Mouse (Mus musculus) gastrocnemius, postnatal 4 days (tissue): ENCODE results near the gene Nrip1. TPM values are rescaled to one million over a fixed set of nuclear protein-coding genes. Genes with fewer than 3 reads are reported as not detected.

Experiments used
- DNase-seq, 2 experiments: peaks; one replicate each; pipeline ENCODE4 v3.0.0; 2021 to 2022; ENCODE audit warnings: low spot score in 2 of 2, mixed read lengths in 2 of 2
- total RNA-seq, 2 experiments: library from RNA; stranded (reverse); gene quantifications; 2 replicates each; pipeline ENCODE4 v1.2.3; 2021

The Nrip1 gene
- total RNA-seq, 2 experiments from 2014 or later = 47.0 to 51.5 TPM

GRCm38 (mm10) chr16:76372045-76372940 is 1.3 kb downstream of the Nrip1 start:
- DNase-seq = peak; percentile 56 to 77

- DNase-seq = no peak
These were observed 2.1 kb downstream of the Nrip1 start for GRCm38 (mm10) chr16:76371614-76371917.

GRCm38 (mm10) chr16:76370716-76371613 is 2.7 kb downstream of the Nrip1 start:
- DNase-seq = no peak

DNA sequence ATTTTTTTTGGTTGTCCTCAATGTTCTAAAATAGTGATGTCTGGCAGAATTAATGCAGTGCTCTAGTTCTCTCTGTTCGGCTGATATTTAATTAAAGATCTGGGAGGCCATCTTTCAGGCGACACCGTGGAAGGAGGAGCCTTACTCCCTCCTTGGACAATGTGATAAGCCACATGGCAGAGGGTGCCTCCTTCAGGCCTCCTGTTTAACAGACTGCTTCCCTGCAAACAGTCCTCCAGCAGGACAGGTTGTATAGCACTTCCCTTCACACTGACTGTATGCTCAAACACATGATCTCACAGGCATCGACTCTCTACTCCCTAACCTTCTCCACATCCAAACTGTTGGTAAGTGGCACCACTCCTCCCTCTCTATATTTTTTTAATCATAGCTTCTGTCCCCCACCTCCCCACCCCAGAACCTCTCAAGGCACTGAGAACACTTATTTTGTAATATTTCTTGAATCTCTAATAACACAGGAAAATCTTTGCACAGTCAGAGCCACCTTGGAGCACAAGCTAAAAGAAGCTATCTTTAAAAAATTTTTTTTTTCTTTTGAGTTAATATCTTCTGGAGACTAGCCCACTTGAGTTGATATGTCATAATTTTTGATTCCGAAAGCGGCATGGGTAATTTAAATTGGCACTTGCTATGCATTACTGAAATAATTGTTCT is 3.4 kb downstream of the Nrip1 start:
- DNase-seq = no peak

GRCm38 (mm10) chr16:76369236-76369635 is 4.4 kb downstream of the Nrip1 start:
- DNase-seq = no peak

DNA sequence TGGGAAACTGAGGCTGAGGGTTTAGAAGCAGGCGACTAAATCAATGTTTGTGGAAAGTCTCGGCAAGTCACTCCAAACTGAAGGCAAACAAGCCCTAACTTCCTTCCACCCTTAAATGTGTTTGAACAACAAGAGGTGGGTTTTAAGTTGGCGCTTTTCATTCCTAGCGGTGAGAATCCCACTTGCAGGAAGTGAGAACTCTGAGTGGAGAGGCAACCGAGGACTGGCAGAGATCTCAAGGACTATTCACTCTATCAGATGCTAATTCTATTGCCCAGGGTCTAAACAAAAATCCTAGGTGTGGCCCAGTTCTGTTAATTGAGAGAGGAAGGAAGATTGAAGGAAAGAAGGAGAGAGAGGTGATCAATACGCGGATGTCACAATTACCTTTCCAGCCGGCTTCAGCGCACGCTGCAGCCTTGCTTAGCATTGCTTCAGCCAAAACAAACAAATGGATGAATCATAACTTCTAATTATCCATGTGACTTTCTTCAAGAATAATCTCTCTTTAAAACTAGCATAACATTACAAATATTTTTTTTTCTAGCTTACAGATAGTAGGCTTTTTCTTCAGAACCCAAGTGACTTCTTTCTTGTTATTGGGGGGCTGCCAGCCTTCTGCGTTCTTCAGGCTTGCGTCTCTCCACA is 6.2 kb downstream of the Nrip1 start:
- DNase-seq = no peak

DNA sequence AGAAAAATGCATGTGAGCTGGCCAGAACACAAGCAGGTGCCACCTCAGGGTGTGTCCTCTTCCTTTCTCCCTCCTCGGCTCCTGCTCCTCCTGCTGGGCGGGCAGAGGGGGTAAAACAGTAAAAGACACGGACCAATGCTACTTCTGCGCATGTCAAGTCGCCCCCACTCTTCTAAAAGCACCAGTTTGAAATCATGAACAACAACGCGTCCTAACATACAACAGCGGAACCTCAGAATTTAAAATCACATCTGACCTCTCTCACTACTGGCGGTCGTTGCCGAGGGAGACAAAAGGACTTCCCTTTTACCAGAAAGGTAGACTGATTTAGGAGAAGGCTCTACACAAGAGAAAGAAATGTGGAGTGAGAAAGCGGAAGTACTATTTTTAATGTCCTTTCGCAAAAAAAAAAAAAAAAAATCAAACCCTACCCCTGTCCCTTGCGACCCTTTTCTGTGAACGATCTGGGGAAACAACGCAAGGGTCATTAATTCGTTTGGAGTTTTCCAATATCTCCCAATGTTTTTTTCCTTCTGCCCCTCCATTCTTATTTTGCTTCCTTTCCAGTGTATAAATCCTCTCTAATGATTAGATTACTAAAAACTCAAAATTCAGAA is 7.7 kb downstream of the Nrip1 start:
- no peak for DNase-seq

GRCm38 (mm10) chr16:76365237-76365636 is 8.4 kb downstream of the Nrip1 start:
- DNase-seq = no peak

DNA sequence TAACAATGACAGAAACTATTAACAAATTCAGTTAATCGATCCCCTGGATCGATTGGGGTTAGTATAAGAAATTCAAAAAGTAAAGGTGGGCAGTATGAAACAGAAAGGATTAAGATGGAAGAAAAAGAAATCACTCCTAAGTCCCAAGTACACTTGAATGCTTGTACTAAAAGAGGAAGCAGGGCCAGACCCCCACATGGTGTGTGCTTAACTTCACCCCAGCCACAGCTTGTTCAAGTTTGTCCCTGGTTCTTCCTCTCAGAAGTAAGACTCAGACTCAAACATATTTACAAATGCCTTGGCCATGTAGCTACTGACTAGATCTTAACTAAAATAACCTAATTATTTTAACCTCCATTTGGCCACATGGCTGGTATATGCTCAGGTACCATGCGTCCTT is 10.0 kb downstream of the Nrip1 start:
- no peak for DNase-seq

DNA sequence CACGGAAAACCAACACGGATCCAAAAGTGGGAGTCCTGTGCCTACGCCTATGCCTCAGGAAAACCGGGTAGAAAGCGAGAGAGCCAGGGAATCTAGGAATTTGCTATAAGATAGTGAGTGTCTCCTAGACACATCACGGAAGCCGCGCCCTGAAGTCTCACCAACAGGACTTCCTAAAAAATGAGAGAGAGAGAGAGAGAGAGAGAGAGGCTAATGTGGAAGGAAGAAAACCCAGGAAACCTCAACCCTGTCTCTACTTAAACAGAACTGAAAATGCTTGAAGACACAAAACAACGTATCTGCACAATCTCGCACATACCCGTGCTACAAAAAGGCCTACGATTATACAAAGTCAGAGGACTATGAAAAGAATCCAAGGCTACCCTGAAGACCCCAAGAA is 10.6 kb downstream of the Nrip1 start:
- no peak for DNase-seq

DNA sequence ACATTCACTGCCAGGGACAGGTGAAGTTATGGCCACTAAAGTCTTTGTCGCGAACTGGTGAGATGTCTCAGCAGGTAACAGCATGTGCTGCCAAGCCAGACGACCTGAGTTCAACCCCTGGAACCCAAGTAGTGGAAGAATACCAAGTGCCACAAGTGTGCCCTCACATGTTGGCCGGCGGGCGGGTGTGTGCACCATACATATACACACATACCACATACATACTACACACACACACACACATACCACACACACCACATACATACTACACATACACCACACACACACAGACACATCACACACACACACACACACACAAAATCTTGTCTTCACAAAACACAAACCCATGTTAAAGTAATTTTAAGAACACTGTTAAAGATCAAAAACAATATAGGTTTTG is 13.2 kb downstream of the Nrip1 start:
- no peak for DNase-seq

DNA sequence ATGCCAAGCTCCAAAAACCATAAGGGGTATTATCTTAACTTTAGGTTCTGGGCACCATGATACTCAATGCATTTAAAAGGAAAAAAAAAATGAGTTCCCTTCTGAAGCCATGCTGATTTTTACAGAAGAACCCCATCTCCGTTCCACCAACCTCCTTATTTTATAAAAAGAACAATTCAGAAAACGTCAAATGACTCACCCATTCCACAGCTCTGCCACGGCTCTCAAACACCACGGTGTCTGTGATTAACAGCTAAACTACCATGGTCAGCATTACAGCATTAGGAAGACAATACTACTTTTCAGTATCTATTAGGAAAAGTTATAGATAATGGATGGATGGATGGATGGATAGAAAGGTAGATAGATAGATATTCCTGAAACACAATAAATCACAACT is 14.9 kb downstream of the Nrip1 start:
- DNase-seq = no peak

GRCm38 (mm10) chr16:76358128-76358748 is 15.4 kb downstream of the Nrip1 start:
- DNase-seq = no peak

GRCm38 (mm10) chr16:76357155-76357554 is 16.5 kb downstream of the Nrip1 start:
- DNase-seq = no peak

- DNase-seq = no peak
These were observed 17.6 kb downstream of the Nrip1 start for GRCm38 (mm10) chr16:76355947-76356550.

DNA sequence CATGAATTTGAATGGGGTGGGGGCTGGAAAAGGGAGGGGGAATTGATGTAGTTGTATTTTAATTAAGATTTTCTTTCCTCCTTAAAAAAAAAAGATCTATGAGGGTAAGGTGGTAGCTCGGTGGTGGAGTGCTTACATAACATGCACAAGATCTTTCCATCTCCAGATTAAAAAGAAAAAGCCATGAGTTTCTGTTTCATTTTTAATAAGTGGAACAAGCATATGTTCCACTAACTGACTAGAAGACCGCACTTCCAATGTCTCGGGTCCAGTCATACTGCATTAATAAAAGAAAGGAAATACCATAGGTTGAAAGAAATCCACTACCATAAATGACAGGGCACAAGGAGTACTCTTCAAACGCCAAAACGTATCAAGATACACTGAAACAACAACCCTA is 18.4 kb downstream of the Nrip1 start:
- no peak for DNase-seq

DNA sequence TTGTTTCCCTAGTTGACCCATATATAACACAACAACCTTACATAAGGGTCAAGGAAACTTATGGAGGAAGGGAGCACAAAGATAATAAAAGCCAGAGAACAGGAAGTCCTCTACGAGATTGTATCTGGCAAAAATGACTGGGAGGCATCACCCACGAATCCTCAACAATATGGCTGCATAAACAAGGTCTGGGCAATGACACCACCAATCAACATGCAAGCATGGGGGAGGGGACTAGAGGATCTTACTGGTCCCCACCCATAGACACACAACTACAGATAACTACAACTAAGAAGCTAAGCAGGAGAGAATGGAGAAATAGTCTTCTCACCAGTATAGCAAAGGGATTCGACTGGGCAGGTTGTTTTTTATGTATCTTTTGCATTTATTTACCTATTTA is 18.8 kb downstream of the Nrip1 start:
- no peak for DNase-seq

- DNase-seq = no peak
These were observed 19.3 kb downstream of the Nrip1 start for GRCm38 (mm10) chr16:76354289-76354688.

DNA sequence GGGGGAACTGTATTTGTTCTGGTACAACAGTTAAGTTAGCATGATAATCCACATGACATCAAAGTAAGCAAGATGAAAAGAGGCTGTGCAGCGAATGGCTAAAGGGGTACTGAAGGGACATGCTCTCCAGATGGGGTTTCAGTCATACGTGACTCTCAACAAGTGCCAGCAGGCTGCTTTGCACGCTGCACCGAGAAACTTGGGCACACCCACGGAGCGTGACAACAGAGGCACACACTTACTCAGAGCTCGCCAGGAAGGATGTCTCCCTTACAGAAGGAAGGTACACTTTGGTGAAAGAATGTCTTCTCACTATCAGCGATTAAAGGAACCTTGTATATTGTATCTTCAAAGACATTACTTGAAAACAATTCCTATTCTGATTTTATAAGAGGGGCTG is 22.7 kb downstream of the Nrip1 start:
- DNase-seq = no peak

DNA sequence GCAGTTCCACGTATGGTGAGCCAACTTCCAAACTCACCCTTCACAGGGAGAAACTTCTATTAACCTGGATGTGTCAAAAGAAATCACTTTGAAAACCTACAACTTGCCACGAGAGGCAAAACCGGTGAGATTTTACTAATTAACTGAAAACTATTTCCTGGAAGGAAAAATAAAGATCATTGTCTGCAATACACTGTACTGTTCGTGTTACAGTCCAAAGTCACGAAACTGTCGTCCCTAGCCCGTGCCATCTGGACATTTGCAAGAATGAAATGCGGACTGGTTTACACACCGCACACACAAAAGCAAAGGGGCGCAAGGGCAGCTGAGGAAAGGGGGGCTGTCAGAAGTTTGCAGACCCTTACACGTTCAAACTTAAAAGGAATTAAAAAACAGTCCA is 24.6 kb downstream of the Nrip1 start:
- DNase-seq = no peak
